Mouse (Mus musculus) spleen, adult 2 months (tissue): ENCODE results near the gene Inpp5b. TPM values are rescaled to one million over a fixed set of nuclear protein-coding genes. Genes with fewer than 3 reads are reported as not detected.
A peak's percentile ranks its signal among the peaks of the same experiment; 100 is the strongest.

Experiments used
- DNase-seq, 2 experiments: peaks; one replicate each; pipeline versions ENCODE4 v3.0.0 to v3.0.0-alpha.2; 2012 to 2021; ENCODE audit warnings: low spot score in 2 of 2, low read depth in 1 of 2
- H3K27ac ChIP-seq: fragments of 200-500 bp; 2 replicates; pipeline ENCODE4 v1.5.1; 2012; ENCODE audit warnings: low read length, inconsistent platforms; ENCODE audit not compliant: insufficient read depth
- H3K27me3 ChIP-seq: fragments of 200-500 bp; 2 replicates; pipeline ENCODE4 v1.6.1; 2012; ENCODE audit warnings: mild to moderate bottlenecking, moderate library complexity, low read length, inconsistent platforms; ENCODE audit not compliant: control insufficient read depth, insufficient read depth
- H3K36me3 ChIP-seq: fragments of 200-500 bp; 2 replicates; pipeline ENCODE4 v1.6.1; 2012; ENCODE audit warnings: mild to moderate bottlenecking, low read length, inconsistent platforms; ENCODE audit not compliant: control insufficient read depth, insufficient read depth
- H3K4me1 ChIP-seq: fragments of 200-500 bp; 2 replicates; pipeline ENCODE4 v1.6.1; 2011; ENCODE audit warnings: inconsistent platforms; ENCODE audit not compliant: control insufficient read depth, insufficient read depth, insufficient read length
- H3K4me3 ChIP-seq: fragments of 200-500 bp; 2 replicates; pipeline ENCODE4 v1.5.1; 2011; ENCODE audit warnings: mild to moderate bottlenecking, inconsistent platforms; ENCODE audit not compliant: insufficient read depth, insufficient read length; ENCODE audit errors: extremely low read depth
- CTCF ChIP-seq: fragments of 200-500 bp; IDR thresholded peaks from 2 replicates; pipeline ENCODE4 v1.5.1; 2011; ENCODE audit warnings: mild to moderate bottlenecking, inconsistent platforms; ENCODE audit not compliant: insufficient read depth, insufficient read length, insufficient replicate concordance; ENCODE audit errors: extremely low read depth
- POLR2A ChIP-seq: fragments of 200-500 bp; IDR thresholded peaks from 2 replicates; pipeline ENCODE4 v1.6.1; 2011; ENCODE audit warnings: low read depth, low read length, inconsistent platforms
- WGBS: fragments of 180-500 bp; shearing (Covaris S2); methylation state at CpG from one replicate; pipeline ENCODE4 v1.1.7; 2018; 5-methylcytosine and 5-hydroxymethylcytosine counted together
- polyA plus RNA-seq: library from polyadenylated mRNA; depleted of rRNA; stranded (reverse); fragments of >200 nt; gene quantifications from 2 replicates; pipeline ENCODE4 v1.2.3, GENCODE M21; 2012; rRNA removed

Inpp5b gene
- 31.3 and 33.4 TPM in 2 replicates for polyA plus RNA-seq

DNA sequence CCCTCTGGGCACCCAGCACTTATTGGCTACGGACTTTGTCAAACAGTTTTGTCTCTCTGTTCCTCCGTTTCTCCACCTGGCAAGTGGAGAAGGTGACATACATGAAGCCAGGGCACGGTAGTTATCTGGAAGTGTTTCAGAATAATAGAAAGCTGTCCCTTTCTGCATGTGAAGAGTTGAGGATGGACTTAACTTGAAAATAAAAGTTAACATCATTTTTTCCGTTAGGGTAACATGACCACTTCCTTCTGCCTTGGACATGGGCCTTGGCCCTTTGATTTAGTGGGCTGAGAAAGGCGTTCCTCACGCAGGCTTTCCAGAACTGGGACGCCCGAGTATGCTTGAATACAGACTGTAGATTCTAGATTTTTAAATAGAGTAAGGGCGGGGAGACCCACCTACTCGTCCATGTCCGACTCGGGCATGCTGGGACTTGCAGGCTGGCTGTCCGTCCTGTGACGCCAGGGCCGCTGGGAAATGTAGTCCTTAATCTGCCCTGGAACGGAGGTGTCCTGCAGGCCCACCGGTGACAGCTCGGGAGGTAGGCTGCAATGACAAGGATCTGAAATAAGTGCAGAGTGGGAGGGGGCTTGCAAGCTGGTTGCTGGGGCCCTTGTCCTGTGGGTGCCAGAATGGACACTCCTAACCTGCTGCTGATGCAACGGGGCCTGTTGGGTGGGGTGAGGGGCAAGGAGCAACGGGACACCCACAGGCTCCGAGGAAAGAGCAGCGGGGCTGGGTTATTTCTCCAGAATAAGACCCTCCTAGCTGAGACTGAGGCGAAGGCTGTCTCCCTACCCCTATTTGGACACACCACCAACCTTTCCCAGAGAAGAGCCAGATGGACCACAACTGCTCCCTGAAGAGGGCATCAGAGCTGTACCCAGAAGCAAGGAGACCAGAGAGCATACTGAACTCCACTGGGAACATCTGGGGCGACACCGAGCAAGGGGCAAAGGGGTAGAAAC, at the start of gene Inpp5b:
Gene Inpp5b (plus strand): TSS at position 475 of the 968 bp plus-strand sequence.
- no peaks in the 10 kb centered on the region for H3K27me3 ChIP-seq
- peak; percentile 37 to 82 for DNase-seq
- peak within 1 kb of the TSS; percentile 63 for H3K27ac ChIP-seq
- no peaks in the 10 kb centered on the region for H3K36me3 ChIP-seq
- H3K4me1 ChIP-seq: no peaks in the 10 kb centered on the region
- H3K4me3 ChIP-seq: peak within 1 kb of the TSS; percentile 72
- TF ChIP-seq POLR2A: no peak
- no peak for TF ChIP-seq CTCF
- WGBS: 8% methylated on average over 25 of the region's 25 CpGs

DNA sequence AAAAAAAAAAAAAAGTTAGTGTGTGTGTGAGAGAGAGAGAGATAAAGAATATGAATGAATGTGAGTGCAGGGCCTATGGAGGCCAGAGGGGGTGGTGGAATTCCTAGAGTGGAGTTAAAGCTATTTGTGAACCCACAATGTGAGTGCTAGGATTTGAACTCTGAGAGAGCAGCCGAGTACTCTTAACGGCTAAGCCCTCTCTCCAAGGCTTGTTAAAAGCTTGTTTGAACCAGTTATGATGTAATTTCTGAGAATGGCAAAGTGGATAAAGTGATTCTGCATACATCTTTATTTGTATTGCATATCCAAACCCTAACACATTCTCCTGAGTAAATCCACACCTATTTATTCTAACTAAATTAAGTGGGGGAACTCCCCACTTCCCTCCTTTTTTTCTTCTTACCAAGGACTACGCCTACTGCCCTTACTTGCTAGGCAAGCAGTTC, 49.2 kb upstream of the Inpp5b start:
- no peak for DNase-seq
- Histone ChIP-seq H3K27me3 (no peaks in the 10 kb centered on the region), H3K4me1 (peaks cover 2% of the 10 kb centered on the region; the same call in 1 of the 2 replicates), H3K4me3 (no peak overlapping the region), H3K36me3 (no peaks in the 10 kb centered on the region), H3K27ac (no peak overlapping the region)
- TF ChIP-seq CTCF: no peak
- 64% methylated on average over 3 of the region's 3 CpGs for WGBS

DNA sequence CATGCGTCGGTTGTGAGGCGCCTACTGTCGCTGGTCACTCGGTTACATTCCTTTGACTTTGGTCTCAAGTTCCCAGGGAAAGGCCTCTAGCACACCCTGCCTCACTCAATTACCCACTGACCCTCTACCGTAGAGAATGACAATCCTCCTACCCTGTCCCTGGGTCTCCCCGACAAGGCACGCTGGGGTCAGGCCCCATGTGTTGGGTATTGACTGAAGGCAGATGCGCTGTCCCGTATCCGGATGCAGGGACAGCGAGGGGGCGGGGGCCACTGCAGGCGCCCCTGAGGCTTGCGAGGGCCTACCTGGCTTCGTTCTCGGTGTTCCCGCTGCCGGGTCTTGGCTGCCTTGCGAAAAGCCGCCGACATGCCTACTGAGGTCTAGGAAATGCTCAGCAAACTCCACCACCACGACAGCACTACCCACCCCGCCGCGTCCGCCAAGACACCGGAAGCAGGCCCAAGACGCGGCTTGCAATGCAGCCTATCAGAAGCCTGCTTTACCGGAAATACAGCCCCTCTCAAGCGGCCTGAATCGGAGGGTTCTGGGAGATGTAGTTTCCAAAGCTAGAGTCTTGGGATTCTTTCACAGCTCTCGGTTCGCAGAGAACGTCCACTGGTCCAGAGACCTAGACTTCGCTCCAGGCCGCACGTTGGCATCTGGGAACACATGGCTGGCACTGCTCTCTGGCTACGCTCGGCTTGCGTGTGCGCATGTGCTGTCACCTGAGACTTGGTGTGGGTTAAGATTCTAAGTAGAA, 48.3 kb upstream of the Inpp5b start, which contains the start of gene Utp11:
Gene Utp11 (minus strand): TSS at position 466 of the 760 bp plus-strand sequence.
- peak; percentile 77 to 81 for DNase-seq
- Histone ChIP-seq H3K27me3 (no peaks in the 10 kb centered on the region), H3K4me1 (peaks cover 2% of the 10 kb centered on the region; the same call in 1 of the 2 replicates), H3K4me3 (peak within 1 kb of the TSS; percentile 64), H3K27ac (peak within 1 kb of the TSS; percentile 31), H3K36me3 (no peaks in the 10 kb centered on the region)
- TF ChIP-seq POLR2A (no peak), CTCF (no peak)
- WGBS: 2% methylated on average over 43 of the region's 43 CpGs

DNA sequence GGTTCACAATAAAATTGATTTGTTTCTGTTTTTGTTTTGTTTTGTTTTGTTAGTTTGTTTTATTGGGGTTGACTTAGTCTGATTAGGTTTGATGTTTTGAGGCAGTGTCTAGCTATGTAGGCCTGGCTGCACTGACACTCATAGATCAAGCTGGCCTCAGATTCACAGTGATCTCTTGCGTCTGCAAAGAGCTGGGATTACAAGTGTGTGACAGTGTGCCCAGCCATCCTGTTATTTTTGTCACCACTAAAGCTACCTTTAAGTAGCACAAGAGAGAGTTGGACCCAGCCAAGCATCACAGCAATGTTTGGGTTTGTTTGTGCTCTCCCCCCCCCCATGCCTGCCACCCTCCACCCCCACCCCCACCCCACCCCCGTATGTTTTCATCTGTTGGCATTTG, 47.1 kb upstream of the Inpp5b start:
- DNase-seq: no peak
- 80% methylated on average over 2 of the region's 2 CpGs for WGBS
- peaks cover 2% of the 10 kb centered on the region; the same call in 1 of the 2 replicates for H3K4me1 ChIP-seq
- H3K36me3 ChIP-seq: no peaks in the 10 kb centered on the region
- H3K27ac ChIP-seq: no peak overlapping the region
- TF ChIP-seq POLR2A (no peak), CTCF (no peak)
- no peak overlapping the region for H3K4me3 ChIP-seq
- H3K27me3 ChIP-seq: no peaks in the 10 kb centered on the region

DNA sequence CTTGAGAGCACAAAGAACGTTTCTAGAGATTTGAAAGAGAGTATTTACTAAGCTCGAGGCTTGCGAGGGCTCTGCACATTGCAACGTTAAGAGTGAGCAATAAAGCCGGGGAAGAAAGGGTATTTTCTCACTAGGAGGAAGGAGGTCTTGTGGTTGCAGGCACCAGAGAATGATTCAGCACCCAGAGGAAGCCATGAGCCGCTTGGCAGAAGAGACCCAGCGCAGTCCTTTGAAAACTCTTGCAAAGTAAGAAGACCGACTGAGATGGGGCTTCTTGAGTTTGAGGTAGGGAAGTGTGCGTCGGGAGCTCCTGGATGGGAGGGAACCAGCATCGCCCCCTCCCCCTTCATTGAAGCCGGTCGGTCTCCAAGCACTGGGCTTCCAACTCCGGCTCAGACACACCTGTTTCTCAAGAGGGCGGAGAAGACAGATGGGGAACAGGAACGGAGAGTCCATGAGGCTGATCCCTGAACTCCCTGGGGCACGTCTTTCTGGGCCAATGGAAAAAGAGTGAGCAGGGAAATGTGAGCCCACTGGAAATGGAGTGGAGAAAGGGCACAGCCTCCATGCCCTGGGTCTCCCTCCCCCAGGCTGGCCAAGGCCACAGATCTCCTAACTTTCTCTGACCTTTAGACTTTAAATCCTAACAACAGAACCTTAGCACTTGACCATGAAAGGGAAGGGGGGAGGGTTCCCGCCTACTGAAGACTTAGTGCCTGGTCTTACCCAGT, 45.7 kb upstream of the Inpp5b start:
- 6% methylated on average over 18 of the region's 18 CpGs for WGBS
- H3K36me3 ChIP-seq: no peaks in the 10 kb centered on the region
- no peaks in the 10 kb centered on the region for H3K27me3 ChIP-seq
- H3K4me1 ChIP-seq: peaks cover 8% of the 10 kb centered on the region
- peak overlapping the region; percentile 23; the same call in 1 of the 2 replicates for H3K4me3 ChIP-seq
- DNase-seq: no peak
- no peak overlapping the region for H3K27ac ChIP-seq
- no peak for TF ChIP-seq POLR2A
- no peak for TF ChIP-seq CTCF

DNA sequence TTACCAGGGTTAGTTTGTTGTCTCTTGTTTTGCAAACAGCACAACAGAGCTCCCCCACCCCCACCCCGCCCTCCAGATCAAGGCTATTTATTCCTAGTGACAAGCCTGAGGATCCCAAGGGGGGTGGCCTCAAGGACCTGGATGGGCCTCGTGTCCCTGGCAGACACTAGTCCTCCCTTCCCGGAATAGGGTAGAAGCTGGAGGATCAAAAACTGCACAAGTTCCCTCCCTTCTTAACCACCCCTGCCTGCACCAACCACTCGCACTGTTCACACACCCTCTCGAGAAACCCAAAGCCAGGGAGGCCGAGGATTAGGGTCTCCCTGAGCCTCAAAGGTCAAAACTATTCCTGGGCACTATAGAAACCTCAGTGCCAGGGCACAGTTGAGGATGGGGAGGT, 41.9 kb upstream of the Inpp5b start:
- peaks cover 26% of the 10 kb centered on the region for H3K4me1 ChIP-seq
- no peak for DNase-seq
- no peaks in the 10 kb centered on the region for H3K36me3 ChIP-seq
- 54% methylated on average over 6 of the region's 6 CpGs for WGBS
- H3K27ac ChIP-seq: no peak overlapping the region
- no peaks in the 10 kb centered on the region for H3K27me3 ChIP-seq
- TF ChIP-seq POLR2A (no peak), CTCF (no peak)
- H3K4me3 ChIP-seq: no peak overlapping the region
